Mouse (Mus musculus) embryonic facial prominence, embryonic 14.5 days (tissue): ENCODE results near the gene Ndufaf8. TPM values are rescaled to one million over a fixed set of nuclear protein-coding genes. Genes with fewer than 3 reads are reported as not detected.
A peak's percentile ranks its signal among the peaks of the same experiment; 100 is the strongest.

ENCODE experiments used
- ATAC-seq: fragments of 200-750 bp; cut with Nextera tagmentation; 2 replicates; pipeline ENCODE4 v1.8.0; 2017; ENCODE audit warnings: low read depth, moderate number of reproducible peaks, moderate TSS enrichment
- DNase-seq: peaks from one replicate; pipeline ENCODE4 v3.0.0-alpha.2; 2015; ENCODE audit warnings: low spot score
- H3K27ac ChIP-seq: fragments of 300-500 bp; sonication (generic); replicated peaks from 2 replicates; pipeline ENCODE4 v1.5.1; 2014; ENCODE audit warnings: low read depth, mild to moderate bottlenecking, low read length, moderate library complexity
- H3K27me3 ChIP-seq: fragments of 300-500 bp; sonication (generic); replicated peaks from 2 replicates; pipeline ENCODE4 v1.6.1; 2014; ENCODE audit warnings: low read length; ENCODE audit not compliant: control insufficient read depth, insufficient read depth
- H3K36me3 ChIP-seq: fragments of 300-500 bp; sonication (generic); 2 replicates; pipeline ENCODE4 v1.6.1; 2014; ENCODE audit warnings: low read length, mixed read lengths; ENCODE audit not compliant: control insufficient read depth, insufficient read depth
- H3K4me1 ChIP-seq: fragments of 300-500 bp; sonication (generic); 2 replicates; pipeline ENCODE4 v1.6.1; 2014; ENCODE audit warnings: antibody characterized with exemption, low read length; ENCODE audit not compliant: control insufficient read depth, insufficient read depth
- H3K4me2 ChIP-seq: fragments of 300-500 bp; sonication (generic); 2 replicates; pipeline ENCODE4 v1.6.1; 2014; ENCODE audit warnings: low read depth, mild to moderate bottlenecking, low read length, moderate library complexity, mixed read lengths
- H3K4me3 ChIP-seq: fragments of 300-500 bp; sonication (generic); 2 replicates; pipeline ENCODE4 v1.5.1; 2014; ENCODE audit warnings: low read depth, mild to moderate bottlenecking, low read length
- H3K9ac ChIP-seq: fragments of 300-500 bp; sonication (generic); 2 replicates; pipeline ENCODE4 v1.6.1; 2014; ENCODE audit warnings: low read depth, mild to moderate bottlenecking, low read length, moderate library complexity, mixed read lengths
- H3K9me3 ChIP-seq: fragments of 300-500 bp; sonication (generic); 2 replicates; pipeline ENCODE4 v1.6.1; 2016; ENCODE audit warnings: low read length; ENCODE audit not compliant: control insufficient read depth
- WGBS: fragments of 180-500 bp; shearing (Covaris S2); extraction: QIAGEN DNeasy Blood & Tissue Kit; methylation state at CpG from one replicate; pipeline ENCODE4 v1.1.7; 2014; 5-methylcytosine and 5-hydroxymethylcytosine counted together
- polyA plus RNA-seq: library from polyadenylated mRNA; unstranded; fragments of >200 nt; fragmentation: Nextera tagmentation; extraction: Ambion mirVana; gene quantifications from 2 replicates; pipeline ENCODE4 v1.2.1, GENCODE M21; 2014

Ndufaf8 gene
- polyA plus RNA-seq, 1 experiment from 2014 or later, result 88.7 TPM

DNA sequence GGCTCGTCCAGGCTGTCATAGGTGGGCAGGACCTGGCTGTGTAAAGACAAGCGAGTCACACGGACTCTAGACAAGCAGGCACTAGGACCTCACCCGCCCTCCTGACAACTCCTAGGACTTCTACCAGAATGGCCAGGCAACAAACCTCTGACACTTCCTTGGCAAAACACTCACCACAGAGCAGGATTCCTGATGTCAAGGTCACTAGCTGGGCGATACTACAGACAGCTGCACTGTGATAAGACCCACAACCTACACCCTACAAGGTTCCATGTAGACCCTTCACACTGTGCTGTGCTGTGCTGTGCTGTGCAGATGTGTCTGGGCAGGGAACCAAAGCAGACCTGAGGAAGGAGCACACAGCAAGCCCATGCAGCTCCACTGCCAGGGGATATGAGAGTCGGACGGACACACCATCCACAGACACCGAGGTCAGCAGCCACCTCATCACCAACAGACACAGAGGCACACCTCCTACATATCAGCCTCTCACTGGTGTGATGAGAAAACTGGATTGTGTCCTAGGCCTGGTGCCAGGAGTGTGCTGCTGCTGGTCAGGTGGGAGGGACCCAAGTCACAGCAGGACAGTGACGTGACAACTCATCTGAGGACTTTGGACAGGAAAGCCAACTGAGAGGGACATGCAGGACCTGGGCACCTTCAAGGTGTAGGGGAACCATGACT is 36.3 kb downstream of the Ndufaf8 start:
- Histone ChIP-seq H3K27ac (no peak overlapping the region), H3K9ac (no peak overlapping the region), H3K4me1 (no peaks in the 10 kb centered on the region), H3K27me3 (no peaks in the 10 kb centered on the region), H3K36me3 (peaks cover 61% of the 10 kb centered on the region), H3K9me3 (no peaks in the 10 kb centered on the region), H3K4me2 (no peak overlapping the region), H3K4me3 (no peak overlapping the region)
- ATAC-seq (no peak), DNase-seq (no peak)
- WGBS, result 90% methylated on average over 9 of the region's 9 CpGs

DNA sequence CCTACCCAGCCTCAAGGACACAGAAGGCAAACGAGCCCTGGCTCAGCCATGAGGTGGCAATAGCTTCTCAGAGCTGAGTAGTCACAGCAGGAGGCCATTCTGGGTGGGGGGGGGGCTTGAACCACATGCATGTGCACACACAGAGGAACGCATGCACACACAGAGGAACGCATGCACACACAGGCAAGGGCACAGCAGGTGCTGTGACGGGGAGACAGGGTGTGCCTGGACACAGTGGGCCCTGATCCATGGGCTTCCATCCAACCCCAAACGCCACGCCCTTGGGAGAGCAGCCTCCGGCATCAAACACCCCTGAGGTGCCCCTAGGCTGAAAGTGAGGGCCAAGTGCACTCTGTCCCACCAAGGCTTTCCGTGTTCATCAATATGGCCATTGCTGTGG is 37.5 kb downstream of the Ndufaf8 start:
- Histone ChIP-seq H3K4me1 (no peaks in the 10 kb centered on the region), H3K9me3 (no peaks in the 10 kb centered on the region), H3K27ac (no peak overlapping the region), H3K4me3 (no peak overlapping the region), H3K4me2 (no peak overlapping the region), H3K36me3 (peaks cover 58% of the 10 kb centered on the region), H3K9ac (no peak overlapping the region), H3K27me3 (no peaks in the 10 kb centered on the region)
- WGBS, result 76% methylated on average over 8 of the region's 8 CpGs
- no peak for DNase-seq
- no peak for ATAC-seq

DNA sequence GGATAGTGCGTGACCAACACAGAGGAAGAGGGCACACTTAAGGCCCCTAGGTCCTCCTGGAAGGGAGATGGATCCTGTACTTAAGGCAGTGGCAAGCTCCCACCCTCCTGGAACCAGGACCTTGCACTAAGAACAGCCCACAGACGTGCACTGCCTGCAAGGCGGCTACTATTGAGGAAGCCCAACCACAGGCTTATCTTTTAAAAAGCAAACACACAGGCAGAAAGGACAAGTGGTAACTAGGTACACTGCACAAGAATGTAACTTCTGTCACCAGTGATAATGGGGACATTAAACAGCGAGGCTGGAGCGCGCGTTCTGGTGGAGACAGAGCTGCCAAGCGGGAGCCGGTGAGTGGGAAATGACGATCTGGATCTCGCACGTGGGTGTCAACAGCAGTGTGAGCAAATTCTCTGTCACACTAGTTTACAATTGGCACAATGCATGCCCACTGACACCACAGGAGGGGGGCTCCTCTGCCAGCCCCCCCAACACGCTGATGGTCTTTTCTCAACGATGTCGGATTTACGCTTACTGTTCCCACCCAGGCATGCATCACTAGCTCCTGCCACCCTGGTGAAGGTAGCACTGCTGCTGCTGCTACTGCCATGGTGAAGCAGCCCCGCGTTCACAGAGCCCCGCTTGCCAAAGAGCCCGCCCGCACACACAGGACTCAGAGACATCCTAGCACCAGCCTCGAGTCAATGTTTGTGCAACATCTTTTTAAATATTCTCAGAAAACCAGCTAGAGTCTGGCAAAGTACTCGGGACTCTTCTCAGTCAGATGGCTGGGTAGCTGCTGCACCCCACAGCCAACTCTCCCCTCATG is 38.3 kb downstream of the Ndufaf8 start:
- Histone ChIP-seq H3K36me3 (peaks cover 52% of the 10 kb centered on the region), H3K27me3 (no peaks in the 10 kb centered on the region), H3K4me3 (no peak overlapping the region), H3K9ac (no peak overlapping the region), H3K4me1 (no peaks in the 10 kb centered on the region), H3K4me2 (no peak overlapping the region), H3K27ac (no peak overlapping the region), H3K9me3 (no peaks in the 10 kb centered on the region)
- WGBS, result 81% methylated on average over 23 of the region's 23 CpGs
- no peak for ATAC-seq
- DNase-seq, result no peak

DNA sequence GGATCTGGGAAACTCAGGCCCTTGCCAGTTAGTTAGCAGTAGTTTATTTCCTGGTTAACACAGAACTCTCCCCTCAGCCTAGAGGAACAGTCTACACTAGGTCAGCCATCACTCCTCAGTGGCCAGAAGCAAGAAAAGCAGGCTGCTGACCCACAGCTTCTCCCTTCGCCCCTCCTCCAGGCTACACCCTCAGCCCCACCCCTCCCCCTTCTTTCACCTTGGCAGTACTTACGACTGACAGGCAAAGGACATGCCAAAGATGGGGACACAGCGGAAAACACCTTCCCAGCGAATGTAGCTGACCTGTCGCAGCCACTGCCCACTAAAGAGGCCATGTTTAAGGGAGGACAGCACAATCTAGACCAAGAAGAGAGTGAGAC is 38.9 kb downstream of the Ndufaf8 start:
- H3K9me3 ChIP-seq, result no peaks in the 10 kb centered on the region
- DNase-seq, result no peak
- H3K4me3 ChIP-seq, result no peak overlapping the region
- 37% methylated on average over 5 of the region's 5 CpGs for whole genome bisulfite sequencing
- peaks cover 46% of the 10 kb centered on the region for H3K36me3 ChIP-seq
- no peak overlapping the region for H3K27ac ChIP-seq
- H3K4me2 ChIP-seq, result no peak overlapping the region
- no peak for ATAC-seq
- H3K4me1 ChIP-seq, result no peaks in the 10 kb centered on the region
- H3K27me3 ChIP-seq, result no peaks in the 10 kb centered on the region
- H3K9ac ChIP-seq, result no peak overlapping the region

DNA sequence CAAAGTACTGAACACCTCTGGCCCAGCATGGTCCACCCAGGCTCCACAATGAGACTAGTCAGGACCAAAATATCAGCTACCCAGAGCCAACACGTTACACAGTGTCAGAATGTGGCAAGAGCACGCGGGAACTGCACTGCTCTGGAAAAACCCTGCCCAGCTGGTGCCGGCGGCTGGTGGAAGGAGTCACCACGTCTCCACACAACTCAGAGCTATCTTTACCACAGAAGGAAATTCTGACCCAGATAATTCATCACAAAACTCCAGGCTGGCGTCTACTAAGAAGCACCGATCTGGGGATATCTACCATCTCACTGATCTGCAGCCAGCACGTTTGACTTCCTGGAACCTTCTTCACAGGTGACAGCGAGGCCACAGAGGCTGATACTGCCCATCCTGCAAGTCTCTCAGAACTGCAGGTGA is 40.6 kb downstream of the Ndufaf8 start:
- ATAC-seq (no peak), DNase-seq (no peak)
- Histone ChIP-seq H3K4me3 (no peak overlapping the region), H3K4me2 (no peak overlapping the region), H3K36me3 (peaks cover 29% of the 10 kb centered on the region), H3K9ac (no peak overlapping the region), H3K27ac (no peak overlapping the region), H3K9me3 (no peaks in the 10 kb centered on the region), H3K27me3 (no peaks in the 10 kb centered on the region), H3K4me1 (no peaks in the 10 kb centered on the region)
- WGBS, result 83% methylated on average over 10 of the region's 10 CpGs

DNA sequence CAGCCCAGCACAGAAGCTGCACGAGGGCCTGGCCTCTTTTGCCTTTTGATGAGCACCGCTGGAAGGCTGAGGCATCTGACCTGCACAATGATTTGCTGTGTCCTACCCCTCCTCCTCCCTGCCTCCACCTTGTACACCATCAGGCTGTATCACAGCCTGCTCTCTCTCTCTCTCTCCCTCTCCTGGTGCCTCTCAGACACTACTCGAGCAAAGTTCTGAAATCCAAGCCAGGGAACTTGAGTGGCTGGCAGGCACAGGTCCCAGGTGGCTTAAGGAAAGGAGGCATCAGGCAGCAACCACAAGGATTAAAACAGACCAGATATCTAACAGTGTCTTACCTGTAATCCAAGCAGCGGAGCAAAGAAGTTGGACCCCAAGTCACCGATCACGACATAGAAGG is 41.5 kb downstream of the Ndufaf8 start:
- no peak for DNase-seq
- Histone ChIP-seq H3K36me3 (peaks cover 20% of the 10 kb centered on the region), H3K27ac (no peak overlapping the region), H3K4me2 (no peak overlapping the region), H3K27me3 (no peaks in the 10 kb centered on the region), H3K4me3 (no peak overlapping the region), H3K4me1 (no peaks in the 10 kb centered on the region; the same call in 1 of the 2 replicates), H3K9me3 (no peaks in the 10 kb centered on the region), H3K9ac (no peak overlapping the region)
- WGBS, result 61% methylated on average over 6 of the region's 6 CpGs
- ATAC-seq, result no peak

DNA sequence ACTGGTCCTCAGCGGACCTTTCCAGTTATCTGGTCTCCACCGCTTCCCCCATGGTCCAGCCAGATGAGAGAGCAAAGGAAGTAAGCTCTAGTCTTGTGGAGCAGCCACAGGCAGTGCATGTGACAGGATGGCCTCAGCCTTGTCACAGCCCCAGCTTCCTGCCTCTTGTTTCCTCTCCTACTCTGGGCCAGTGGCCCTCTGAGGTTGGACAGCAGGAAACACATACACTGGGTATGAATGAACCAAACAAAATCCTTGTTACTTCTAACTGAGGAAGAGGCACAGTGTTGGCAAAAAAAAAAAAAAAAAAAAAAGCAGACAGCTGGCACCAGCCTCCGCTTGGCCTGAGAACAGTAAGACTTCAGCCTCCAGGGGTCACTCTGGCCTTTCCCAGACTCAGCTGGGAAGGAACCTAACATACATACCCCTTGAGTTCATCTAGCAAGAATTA is 43.9 kb downstream of the Ndufaf8 start:
- ATAC-seq, result peak; percentile 45; the same call in 1 of the 2 replicates
- Histone ChIP-seq H3K4me3 (no peak overlapping the region), H3K36me3 (peaks cover 20% of the 10 kb centered on the region), H3K4me2 (no peak overlapping the region), H3K9me3 (no peaks in the 10 kb centered on the region), H3K27ac (no peak overlapping the region), H3K27me3 (no peaks in the 10 kb centered on the region), H3K9ac (no peak overlapping the region), H3K4me1 (no peaks in the 10 kb centered on the region; the same call in 1 of the 2 replicates)
- WGBS, result 68% methylated on average over 3 of the region's 3 CpGs
- peak; percentile 66 for DNase-seq

DNA sequence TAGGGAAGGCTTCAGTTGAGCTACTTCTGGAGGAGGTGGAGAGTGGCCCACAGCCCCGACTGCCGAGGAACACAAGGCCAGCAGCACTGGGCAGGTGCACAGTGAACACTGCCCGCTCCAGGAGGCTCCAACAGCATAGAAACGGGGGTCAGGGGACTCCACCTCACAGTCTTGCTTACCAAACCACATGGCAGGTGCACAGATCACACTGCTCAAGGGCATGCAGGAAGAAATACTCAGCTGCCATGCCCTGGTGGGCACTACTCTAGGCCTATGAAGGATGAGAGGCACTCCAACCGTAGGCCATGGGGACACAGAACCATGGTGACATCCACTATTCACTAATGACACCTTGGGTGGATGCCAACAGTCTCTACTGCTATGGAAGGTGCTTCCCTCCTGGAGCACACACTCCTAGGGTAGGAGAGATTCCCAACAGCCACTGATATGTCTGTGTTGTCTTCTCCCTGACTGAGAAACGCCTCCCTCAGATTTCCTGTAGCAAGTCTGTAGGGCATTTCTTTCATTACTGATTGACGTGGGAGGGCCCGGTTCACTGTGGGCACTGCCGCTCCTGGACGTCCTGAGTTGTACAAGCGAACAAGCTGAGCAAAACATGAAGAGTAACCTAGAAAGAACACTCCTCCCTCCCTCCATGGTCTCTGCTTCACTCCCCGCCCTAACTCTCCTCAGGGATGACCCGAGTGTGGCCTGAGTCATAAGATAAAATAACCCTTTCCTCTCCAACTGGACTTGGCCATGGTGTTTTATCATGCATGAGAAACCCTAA is 45.2 kb downstream of the Ndufaf8 start:
- ATAC-seq, result no peak
- Histone ChIP-seq H3K36me3 (peaks cover 13% of the 10 kb centered on the region), H3K9ac (no peak overlapping the region), H3K4me1 (no peaks in the 10 kb centered on the region; the same call in 1 of the 2 replicates), H3K4me2 (no peak overlapping the region), H3K27me3 (no peaks in the 10 kb centered on the region), H3K4me3 (no peak overlapping the region), H3K27ac (no peak overlapping the region), H3K9me3 (no peaks in the 10 kb centered on the region)
- DNase-seq, result no peak
- WGBS, result 73% methylated on average over 13 of the region's 13 CpGs
